Mouse (Mus musculus) liver, embryonic 14.5 days (tissue): ENCODE results near the gene Fhl2. TPM values are rescaled to one million over a fixed set of nuclear protein-coding genes. Genes with fewer than 3 reads are reported as not detected.

ENCODE experiments used
- ATAC-seq: fragments of 200-750 bp; cut with Nextera tagmentation; 2 replicates; pipeline ENCODE4 v1.8.0; 2017; ENCODE audit warnings: moderate number of reproducible peaks, mild to moderate bottlenecking, moderate library complexity; ENCODE audit not compliant: insufficient read depth
- DNase-seq, 3 experiments: peaks; one replicate each; pipeline ENCODE4 v3.0.0-alpha.2; 2012 to 2013; ENCODE audit warnings: low read depth in 3 of 3, low spot score in 3 of 3
- H3K27ac ChIP-seq: fragments of 300-500 bp; sonication (generic); 2 replicates; pipeline ENCODE4 v1.5.1; 2014; ENCODE audit warnings: moderate library complexity, mild to moderate bottlenecking, control low read depth, inconsistent platforms
- H3K27me3 ChIP-seq: fragments of 300-500 bp; sonication (generic); 2 replicates; pipeline ENCODE4 v1.6.1; 2014; ENCODE audit warnings: mild to moderate bottlenecking, low read length, moderate library complexity; ENCODE audit not compliant: control insufficient read depth, insufficient read depth
- H3K36me3 ChIP-seq: fragments of 300-500 bp; sonication (generic); replicated peaks from 2 replicates; pipeline ENCODE4 v1.6.1; 2014; ENCODE audit warnings: low read depth; ENCODE audit not compliant: control insufficient read depth, insufficient read depth
- H3K4me1 ChIP-seq, 2 experiments: fragments of 200-500 bp in 1 of 2; fragments of 300-500 bp in 1 of 2; sonication (generic) in 1 of 2; replicated peaks; 2 replicates each; pipeline ENCODE4 v1.6.1; 2012 to 2014; ENCODE audit warnings: antibody characterized with exemption in 1 of 2, inconsistent platforms in 1 of 2, low read length in 1 of 2; ENCODE audit not compliant: control insufficient read depth in 2 of 2, insufficient read depth in 2 of 2
- H3K4me2 ChIP-seq: fragments of 300-500 bp; sonication (generic); 2 replicates; pipeline ENCODE4 v1.6.1; 2014; ENCODE audit warnings: low read depth, mild to moderate bottlenecking, control low read depth, moderate library complexity
- H3K4me3 ChIP-seq, 2 experiments: fragments of 200-500 bp in 1 of 2; fragments of 300-500 bp in 1 of 2; sonication (generic) in 1 of 2; 2 replicates each; pipeline ENCODE4 v1.5.1; 2012 to 2014; ENCODE audit warnings: low read depth in 2 of 2, low read length in 2 of 2, mild to moderate bottlenecking in 2 of 2, control low read depth in 1 of 2, inconsistent platforms in 1 of 2, moderate library complexity in 1 of 2; ENCODE audit not compliant: insufficient read depth in 1 of 2
- H3K9ac ChIP-seq: fragments of 300-500 bp; sonication (generic); replicated peaks from 2 replicates; pipeline ENCODE4 v1.6.1; 2014; ENCODE audit warnings: mild to moderate bottlenecking, control low read depth, moderate library complexity
- H3K9me3 ChIP-seq: fragments of 300-500 bp; sonication (generic); 2 replicates; pipeline ENCODE4 v1.6.1; 2016; ENCODE audit warnings: low read length, mixed read lengths; ENCODE audit not compliant: control insufficient read depth
- CTCF ChIP-seq: IDR thresholded peaks from 2 replicates; pipeline ENCODE4 v1.5.1; 2016; ENCODE audit warnings: antibody characterized with exemption, low read depth, control low read depth
- EP300 ChIP-seq: IDR thresholded peaks from 2 replicates; pipeline ENCODE4 v1.6.1; 2016; ENCODE audit warnings: antibody characterized with exemption, low read depth
- WGBS: fragments of 180-500 bp; shearing (Covaris S2); extraction: QIAGEN DNeasy Blood & Tissue Kit; methylation state at CpG from one replicate; pipeline ENCODE4 v1.1.7; 2014; ENCODE audit not compliant: insufficient replicate concordance; 5-methylcytosine and 5-hydroxymethylcytosine counted together
- polyA plus RNA-seq, 2 experiments: library from polyadenylated mRNA; depleted of rRNA in 1 of 2; stranded (reverse) in 1 of 2; unstranded in 1 of 2; fragments of >200 nt; fragmentation: Nextera tagmentation in 1 of 2; extraction: Ambion mirVana in 1 of 2; gene quantifications; 2 replicates each; pipeline versions ENCODE4 v1.2.1 to v1.2.3; 2012 to 2014

The Fhl2 gene
- polyA plus RNA-seq, 2 experiments = 2.3 to 2.9 TPM

- ATAC-seq = no peak
- TF ChIP-seq CTCF (no peak), EP300 (no peak)
- peaks cover 13% of the 10 kb centered on the region for H3K27me3 ChIP-seq
- no peak overlapping the region for H3K4me2 ChIP-seq
- DNase-seq = no peak
- H3K4me1 ChIP-seq = no peaks in the 10 kb centered on the region
- no peak overlapping the region for H3K4me3 ChIP-seq
- no peaks in the 10 kb centered on the region for H3K36me3 ChIP-seq
- no peak overlapping the region for H3K9ac ChIP-seq
- no peaks in the 10 kb centered on the region for H3K9me3 ChIP-seq
- H3K27ac ChIP-seq = no peak overlapping the region
- WGBS = 65% methylated on average over 5 of the region's 5 CpGs
Observed at GRCm38 (mm10) chr1:43164582-43164981, 32.2 kb downstream of the Fhl2 start.

- Histone ChIP-seq H3K27me3 (peaks cover 13% of the 10 kb centered on the region), H3K4me3 (peak overlapping the region; percentile 35 to 42), H3K27ac (no peak overlapping the region), H3K36me3 (no peaks in the 10 kb centered on the region), H3K9me3 (no peaks in the 10 kb centered on the region), H3K4me1 (no peaks in the 10 kb centered on the region), H3K9ac (no peak overlapping the region), H3K4me2 (peak overlapping the region; percentile 49)
- WGBS = 5% methylated on average over 61 of the region's 61 CpGs
- ATAC-seq = 0 out of 2 replicates have a peak, but pooled peaks have one; percentile 51
- no peak for DNase-seq
- TF ChIP-seq EP300 (no peak), CTCF (no peak)
Observed at GRCm38 (mm10) chr1:43163467-43164418, 33.0 kb downstream of the Fhl2 start.

GRCm38 (mm10) chr1:43163084-43163466 lies 33.7 kb downstream of the Fhl2 start:
- H3K4me3 ChIP-seq = peak overlapping the region; percentile 35 to 42; a peak in 3 of 4 replicates
- no peak overlapping the region for H3K9ac ChIP-seq
- DNase-seq (no peak), ATAC-seq (no peak)
- H3K4me1 ChIP-seq = no peaks in the 10 kb centered on the region
- no peaks in the 10 kb centered on the region for H3K36me3 ChIP-seq
- H3K27me3 ChIP-seq = peaks cover 13% of the 10 kb centered on the region
- TF ChIP-seq EP300 (no peak), CTCF (no peak)
- no peaks in the 10 kb centered on the region for H3K9me3 ChIP-seq
- WGBS = 5% methylated on average over 6 of the region's 6 CpGs
- peak overlapping the region; percentile 49 for H3K4me2 ChIP-seq
- no peak overlapping the region for H3K27ac ChIP-seq

- H3K27me3 ChIP-seq = peaks cover 13% of the 10 kb centered on the region
- DNase-seq = no peak
- TF ChIP-seq CTCF (no peak), EP300 (no peak)
- 64% methylated on average over 3 of the region's 3 CpGs for WGBS
- no peak overlapping the region for H3K27ac ChIP-seq
- H3K9ac ChIP-seq = no peak overlapping the region
- ATAC-seq = no peak
- H3K36me3 ChIP-seq = no peaks in the 10 kb centered on the region
- H3K4me1 ChIP-seq = no peaks in the 10 kb centered on the region
- H3K4me3 ChIP-seq = no peak overlapping the region
- H3K4me2 ChIP-seq = no peak overlapping the region
- H3K9me3 ChIP-seq = no peaks in the 10 kb centered on the region; the same call in 1 of the 2 replicates
Observed at GRCm38 (mm10) chr1:43162394-43162793, 34.4 kb downstream of the Fhl2 start.

GRCm38 (mm10) chr1:43159429-43159828 lies 37.4 kb downstream of the Fhl2 start:
- H3K4me1 ChIP-seq = no peaks in the 10 kb centered on the region
- no peak overlapping the region for H3K27ac ChIP-seq
- no peak overlapping the region for H3K4me3 ChIP-seq
- no peaks in the 10 kb centered on the region for H3K36me3 ChIP-seq
- WGBS = 36% methylated on average over 4 of the region's 4 CpGs
- TF ChIP-seq EP300 = no peak
- no peak for TF ChIP-seq CTCF
- H3K4me2 ChIP-seq = no peak overlapping the region
- ATAC-seq (no peak), DNase-seq (no peak)
- H3K9ac ChIP-seq = no peak overlapping the region
- H3K9me3 ChIP-seq = no peaks in the 10 kb centered on the region; the same call in 1 of the 2 replicates
- peaks cover 13% of the 10 kb centered on the region for H3K27me3 ChIP-seq
